In the genomic region with DNA sequence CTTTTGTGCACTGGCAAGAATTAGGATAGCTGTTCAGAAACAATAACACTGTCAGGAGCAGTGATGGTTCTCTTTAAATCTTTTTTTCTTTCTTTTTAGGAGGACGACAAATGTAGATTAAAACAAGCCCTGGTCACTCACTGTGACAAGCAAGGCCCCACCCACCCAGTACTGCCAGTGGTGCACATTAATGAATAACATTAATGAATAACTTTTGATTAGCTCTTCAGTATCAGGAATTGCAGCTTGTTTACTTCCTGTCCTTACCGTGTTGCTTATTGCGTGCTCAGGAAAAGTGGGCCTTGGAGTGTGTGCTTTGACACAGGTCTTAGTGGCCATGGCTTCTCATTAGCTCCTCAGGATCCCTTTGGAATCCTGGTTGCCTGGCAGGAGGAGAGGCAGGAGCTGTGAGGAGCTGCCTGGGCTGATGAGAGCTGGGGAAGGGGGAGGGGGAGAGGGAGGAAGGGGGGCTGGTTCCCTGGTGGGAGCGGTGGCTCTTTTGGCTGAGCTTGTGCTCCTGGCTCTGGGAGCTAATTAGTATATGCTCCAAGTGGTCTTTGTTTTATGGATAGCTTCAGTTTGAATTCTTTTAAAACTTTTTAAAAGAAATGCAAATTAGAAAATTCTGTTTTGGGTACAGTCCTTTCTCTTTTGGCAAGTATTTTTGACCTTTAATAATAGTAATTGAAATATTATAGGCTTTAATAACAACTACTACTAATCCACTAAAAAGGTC, we compare ENCODE assay signal across 8 mouse cellular contexts.
DNase-seq lines count a peak whose midpoint lies in the region; ATAC-seq lines count a peak whose summit lies in the region.

No protein-coding gene starts in this region.

- 10% methylated on average over 4 of the region's 4 CpGs for WGBS in hindbrain, embryonic 11.5 days
- WGBS in stomach, embryonic 14.5 days, result 28% methylated on average over 4 of the region's 4 CpGs

- H3K9me3 ChIP-seq in hindbrain, embryonic 11.5 days (ENCODE audit: control insufficient read depth, low read length), result no peaks in the 10 kb centered on the region
- no peaks in the 10 kb centered on the region for H3K9me3 ChIP-seq in stomach, embryonic 14.5 days (ENCODE audit: control insufficient read depth, low read depth, low read length)

- no peaks in the 10 kb centered on the region for H3K27me3 ChIP-seq in hindbrain, embryonic 11.5 days (ENCODE audit: control insufficient read depth, insufficient read depth, low read length)
- no peaks in the 10 kb centered on the region for H3K27me3 ChIP-seq in stomach, embryonic 14.5 days (ENCODE audit: control insufficient read depth, insufficient read depth, low read length)

- no peak overlapping the region for H3K9ac ChIP-seq in hindbrain, embryonic 11.5 days (ENCODE audit: low read depth, low read length)
- no peak overlapping the region for H3K9ac ChIP-seq in stomach, embryonic 14.5 days (replicated peaks; ENCODE audit: low read depth, low read length)

- H3K4me2 ChIP-seq in hindbrain, embryonic 11.5 days (replicated peaks; ENCODE audit: low read depth, low read length), result no peak overlapping the region
- no peak overlapping the region for H3K4me2 ChIP-seq in stomach, embryonic 14.5 days (replicated peaks; ENCODE audit: low read depth, low read length)

- intact Hi-C loops in left cerebral cortex, postnatal 4 days (cut with DNase I), result loop anchor here (5.0 kb wide), 1 partner anchor 120 kb away; no protein-coding TSS in a partner anchor

- H3K4me1 ChIP-seq in hindbrain, embryonic 11.5 days (replicated peaks; ENCODE audit: control insufficient read depth, insufficient read depth, low read length), result peaks cover 3% of the 10 kb centered on the region; the same call in 1 of the 2 replicates
- peaks cover 25% of the 10 kb centered on the region for H3K4me1 ChIP-seq in stomach, embryonic 14.5 days (ENCODE audit: control insufficient read depth, insufficient read depth, low read length)

- H3K27ac ChIP-seq in hindbrain, embryonic 11.5 days (ENCODE audit: low read depth, low read length), result peak overlapping the region; percentile 33; the same call in 1 of the 2 replicates
- peak overlapping the region; percentile 18; the same call in 1 of the 2 replicates for H3K27ac ChIP-seq in stomach, embryonic 14.5 days (ENCODE audit: low read length)

- ATAC-seq in hindbrain, embryonic 11.5 days (ENCODE audit: low FRiP score), result peak; percentile 86
- 0 out of 2 replicates have a peak, but pooled peaks have one; percentile 23 for ATAC-seq in stomach, embryonic 14.5 days (ENCODE audit: insufficient number of reproducible peaks, insufficient read depth, low FRiP score, low read depth)

- no peaks in the 10 kb centered on the region for H3K36me3 ChIP-seq in hindbrain, embryonic 11.5 days (ENCODE audit: control insufficient read depth, insufficient read depth, low read length)
- no peaks in the 10 kb centered on the region for H3K36me3 ChIP-seq in stomach, embryonic 14.5 days (ENCODE audit: control insufficient read depth, insufficient read depth, low read length)

- H3K4me3 ChIP-seq in hindbrain, embryonic 11.5 days (ENCODE audit: low read depth, low read length), result no peak overlapping the region
- H3K4me3 ChIP-seq in stomach, embryonic 14.5 days (ENCODE audit: low read depth, low read length), result no peak overlapping the region

- DNase-seq in left cerebral cortex, postnatal 4 days, result peak; percentile 71
- no peak for DNase-seq in left cerebral cortex, adult 11 months (ENCODE audit: low spot score)
- peak; percentile 67 for DNase-seq in hindbrain, embryonic 11.5 days (ENCODE audit: low spot score)
- peak; percentile 39 to 60 for DNase-seq in kidney, postnatal 4 days
- DNase-seq in gastrocnemius, adult 8-10 months (ENCODE audit: low spot score in 2 of 2), result no peak
- no peak for DNase-seq in layer of hippocampus, postnatal 25 days (ENCODE audit: extremely low spot score in 1 of 2, low spot score in 1 of 2)
- DNase-seq in cerebellum, adult 18-20 months, result no peak

Comparison
In these comparisons a context has a peak if more than half of its experiments do, and no peak if none do; other contexts are left out.
1. DNase-seq: peak in left cerebral cortex, postnatal 4 days (single experiment), hindbrain, embryonic 11.5 days (single experiment) and kidney, postnatal 4 days (2 of 2); none in left cerebral cortex, adult 11 months (single experiment), gastrocnemius, adult 8-10 months (0 of 2), layer of hippocampus, postnatal 25 days (0 of 2) and cerebellum, adult 18-20 months (0 of 2).